Mouse (Mus musculus): ENCODE results near the gene Mta1. TPM values are rescaled to one million over a fixed set of nuclear protein-coding genes. Genes with fewer than 3 reads are reported as not detected.

The Mta1 gene
- total and polyA plus RNA-seq, 2 experiments from 2014 or later = 13.6 to 59.3 TPM

- TF ChIP-seq CTCF (IDR thresholded peaks at IDR 0.05; ENCODE audit: low read depth) = no peak
- H3K9ac ChIP-seq = no peak overlapping the region
- ATAC-seq (0 out of 2 replicates have a peak, but pooled peaks have one; percentile 12), DNase-seq (no peak)
- no peaks in the 10 kb centered on the region for H3K9me3 ChIP-seq (ENCODE audit: low read length)
- no peaks in the 10 kb centered on the region for H3K27me3 ChIP-seq (ENCODE audit: insufficient read depth, low read length)
- peaks cover 79% of the 10 kb centered on the region for H3K36me3 ChIP-seq (ENCODE audit: insufficient read depth)
- WGBS = 91% methylated on average over 10 of the region's 10 CpGs
- no peak overlapping the region for H3K4me3 ChIP-seq (ENCODE audit: low read depth, low read length)
- H3K4me2 ChIP-seq (ENCODE audit: low read depth) = no peak overlapping the region
- H3K27ac ChIP-seq (ENCODE audit: low read depth, low read length) = no peak overlapping the region
- no peaks in the 10 kb centered on the region for H3K4me1 ChIP-seq (ENCODE audit: insufficient read depth)
Observed at GRCm38 (mm10) chr12:113062201-113062600, 35.9 kb upstream of the Mta1 start.

DNA sequence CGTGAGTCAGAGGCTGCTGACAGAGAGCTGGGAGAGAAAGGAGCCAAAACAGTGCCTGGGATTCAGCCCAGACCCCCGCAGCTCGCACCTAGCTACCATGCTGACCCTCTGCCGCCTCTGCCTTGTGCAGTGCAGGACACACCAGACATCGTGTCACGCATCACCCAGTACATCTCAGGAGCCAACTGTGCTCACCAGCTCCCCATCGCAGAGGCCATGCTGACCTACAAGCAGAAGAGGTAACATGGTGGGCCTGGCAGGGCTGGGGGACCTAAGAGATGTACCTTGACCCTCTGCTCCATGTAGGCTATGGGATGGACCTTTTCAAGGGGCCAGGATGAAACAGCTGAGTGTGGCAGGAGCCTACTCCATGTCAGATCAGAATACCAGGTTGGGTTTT is 34.4 kb upstream of the Mta1 start:
- no peak for DNase-seq
- no peak for ATAC-seq
- WGBS = 96% methylated on average over 7 of the region's 7 CpGs
- no peaks in the 10 kb centered on the region for H3K9me3 ChIP-seq (ENCODE audit: low read length)
- no peak overlapping the region for H3K4me2 ChIP-seq (ENCODE audit: low read depth)
- H3K9ac ChIP-seq = no peak overlapping the region
- H3K27me3 ChIP-seq (ENCODE audit: insufficient read depth, low read length) = no peaks in the 10 kb centered on the region
- H3K27ac ChIP-seq (ENCODE audit: low read depth, low read length) = no peak overlapping the region
- H3K36me3 ChIP-seq (ENCODE audit: insufficient read depth) = peaks cover 75% of the 10 kb centered on the region
- no peak for TF ChIP-seq CTCF (IDR thresholded peaks at IDR 0.05; ENCODE audit: low read depth)
- H3K4me3 ChIP-seq (ENCODE audit: low read depth, low read length) = no peak overlapping the region
- no peaks in the 10 kb centered on the region for H3K4me1 ChIP-seq (ENCODE audit: insufficient read depth)

GRCm38 (mm10) chr12:113068002-113068401 is 30.1 kb upstream of the Mta1 start:
- H3K36me3 ChIP-seq (ENCODE audit: insufficient read depth) = peaks cover 71% of the 10 kb centered on the region
- TF ChIP-seq CTCF (IDR thresholded peaks at IDR 0.05; ENCODE audit: low read depth) = no peak
- ATAC-seq = no peak
- no peaks in the 10 kb centered on the region for H3K4me1 ChIP-seq (ENCODE audit: insufficient read depth)
- no peak overlapping the region for H3K4me3 ChIP-seq (ENCODE audit: low read depth, low read length)
- H3K27me3 ChIP-seq (ENCODE audit: insufficient read depth, low read length) = no peaks in the 10 kb centered on the region
- H3K9me3 ChIP-seq (ENCODE audit: low read length) = no peaks in the 10 kb centered on the region
- WGBS = 85% methylated on average over 7 of the region's 7 CpGs
- H3K9ac ChIP-seq = no peak overlapping the region
- H3K27ac ChIP-seq (ENCODE audit: low read depth, low read length) = no peak overlapping the region
- no peak overlapping the region for H3K4me2 ChIP-seq (ENCODE audit: low read depth)
- no peak for DNase-seq

- Histone ChIP-seq H3K27ac (ENCODE audit: low read depth, low read length) (no peak overlapping the region), H3K4me3 (ENCODE audit: low read depth, low read length) (no peak overlapping the region), H3K36me3 (ENCODE audit: insufficient read depth) (peaks cover 57% of the 10 kb centered on the region), H3K9me3 (ENCODE audit: low read length) (no peaks in the 10 kb centered on the region), H3K27me3 (ENCODE audit: insufficient read depth, low read length) (no peaks in the 10 kb centered on the region), H3K9ac (no peak overlapping the region), H3K4me2 (ENCODE audit: low read depth) (no peak overlapping the region), H3K4me1 (ENCODE audit: insufficient read depth) (no peaks in the 10 kb centered on the region)
- DNase-seq (no peak), ATAC-seq (no peak)
- 96% methylated on average over 6 of the region's 6 CpGs for WGBS
- TF ChIP-seq CTCF (IDR thresholded peaks at IDR 0.05; ENCODE audit: low read depth) = no peak
Observed at GRCm38 (mm10) chr12:113069389-113069788, 28.7 kb upstream of the Mta1 start.

- no peaks in the 10 kb centered on the region for H3K9me3 ChIP-seq (ENCODE audit: low read length)
- no peak for ATAC-seq
- H3K4me2 ChIP-seq (ENCODE audit: low read depth) = no peak overlapping the region
- 84% methylated on average over 6 of the region's 6 CpGs for WGBS
- H3K27me3 ChIP-seq (ENCODE audit: insufficient read depth, low read length) = no peaks in the 10 kb centered on the region
- no peak overlapping the region for H3K27ac ChIP-seq (ENCODE audit: low read depth, low read length)
- no peak overlapping the region for H3K4me3 ChIP-seq (ENCODE audit: low read depth, low read length)
- H3K36me3 ChIP-seq (ENCODE audit: insufficient read depth) = peaks cover 46% of the 10 kb centered on the region
- H3K4me1 ChIP-seq (ENCODE audit: insufficient read depth) = peaks cover 9% of the 10 kb centered on the region
- no peak for TF ChIP-seq CTCF (IDR thresholded peaks at IDR 0.05; ENCODE audit: low read depth)
- no peak overlapping the region for H3K9ac ChIP-seq
- no peak for DNase-seq
Observed at GRCm38 (mm10) chr12:113071321-113071720, 26.8 kb upstream of the Mta1 start.

- no peak overlapping the region for H3K27ac ChIP-seq (ENCODE audit: low read depth, low read length)
- no peak overlapping the region for H3K9ac ChIP-seq
- H3K4me2 ChIP-seq (ENCODE audit: low read depth) = no peak overlapping the region
- H3K9me3 ChIP-seq (ENCODE audit: low read length) = no peaks in the 10 kb centered on the region
- no peaks in the 10 kb centered on the region for H3K27me3 ChIP-seq (ENCODE audit: insufficient read depth, low read length)
- ATAC-seq (no peak), DNase-seq (no peak)
- 85% methylated on average over 6 of the region's 6 CpGs for WGBS
- peaks cover 9% of the 10 kb centered on the region for H3K4me1 ChIP-seq (ENCODE audit: insufficient read depth)
- H3K4me3 ChIP-seq (ENCODE audit: low read depth, low read length) = no peak overlapping the region
- peaks cover 46% of the 10 kb centered on the region for H3K36me3 ChIP-seq (ENCODE audit: insufficient read depth)
- no peak for TF ChIP-seq CTCF (IDR thresholded peaks at IDR 0.05; ENCODE audit: low read depth)
Observed at GRCm38 (mm10) chr12:113071827-113072226, 26.3 kb upstream of the Mta1 start.

- peak overlapping the region; percentile 42 for H3K4me3 ChIP-seq (ENCODE audit: low read depth, low read length)
- peak overlapping the region; percentile 95 for H3K4me2 ChIP-seq (ENCODE audit: low read depth)
- DNase-seq (no peak), ATAC-seq (peak; percentile 43)
- no peak; the same call in none of the 2 replicates for TF ChIP-seq CTCF (IDR thresholded peaks at IDR 0.05; ENCODE audit: low read depth)
- WGBS = 9% methylated on average over 15 of the region's 15 CpGs
- H3K4me1 ChIP-seq (ENCODE audit: insufficient read depth) = peaks cover 9% of the 10 kb centered on the region
- no peaks in the 10 kb centered on the region for H3K9me3 ChIP-seq (ENCODE audit: low read length)
- no peaks in the 10 kb centered on the region for H3K27me3 ChIP-seq (ENCODE audit: insufficient read depth, low read length)
- peaks cover 36% of the 10 kb centered on the region for H3K36me3 ChIP-seq (ENCODE audit: insufficient read depth)
- peak overlapping the region; percentile 94 for H3K27ac ChIP-seq (ENCODE audit: low read depth, low read length)
- peak overlapping the region; percentile 67 for H3K9ac ChIP-seq
Observed at GRCm38 (mm10) chr12:113073420-113074328, 24.4 kb upstream of the Mta1 start.
